Mouse (Mus musculus): ENCODE data around the gene Fggy.

Fggy gene

DNA sequence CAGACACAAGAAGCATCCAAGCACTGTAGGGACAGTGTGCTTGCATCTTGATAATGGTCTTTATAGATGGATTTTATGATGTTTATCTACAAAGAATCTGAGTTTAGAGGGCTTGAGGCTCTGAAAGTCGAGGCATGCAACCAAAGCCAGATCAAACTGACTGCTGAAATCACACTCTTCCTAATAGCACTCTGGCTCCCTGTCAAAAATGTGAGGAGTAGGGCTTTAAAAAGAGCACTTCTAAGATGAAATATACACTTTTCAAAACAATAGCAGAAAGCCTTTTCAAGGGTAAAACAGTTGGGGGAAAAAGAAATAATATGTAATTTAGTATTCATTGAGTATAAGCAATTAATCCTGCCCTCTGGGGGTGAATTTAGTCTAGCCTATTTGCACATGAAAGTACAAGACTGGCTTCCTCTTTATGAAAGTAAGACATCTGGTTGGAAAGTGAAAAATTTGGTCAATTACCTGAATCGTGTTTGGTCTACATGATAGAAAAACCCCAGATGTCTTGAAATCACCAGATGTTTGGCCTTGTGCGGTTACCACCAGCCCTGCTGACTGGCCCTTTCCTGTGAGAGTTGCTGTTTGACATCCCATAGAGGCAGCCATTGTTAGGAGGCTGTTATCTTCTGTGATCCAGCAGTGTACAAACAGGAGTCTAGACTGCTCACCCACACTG lies 172.0 kb downstream of the Fggy start:
- no peak for DNase-seq (ENCODE audit: low spot score)

DNA sequence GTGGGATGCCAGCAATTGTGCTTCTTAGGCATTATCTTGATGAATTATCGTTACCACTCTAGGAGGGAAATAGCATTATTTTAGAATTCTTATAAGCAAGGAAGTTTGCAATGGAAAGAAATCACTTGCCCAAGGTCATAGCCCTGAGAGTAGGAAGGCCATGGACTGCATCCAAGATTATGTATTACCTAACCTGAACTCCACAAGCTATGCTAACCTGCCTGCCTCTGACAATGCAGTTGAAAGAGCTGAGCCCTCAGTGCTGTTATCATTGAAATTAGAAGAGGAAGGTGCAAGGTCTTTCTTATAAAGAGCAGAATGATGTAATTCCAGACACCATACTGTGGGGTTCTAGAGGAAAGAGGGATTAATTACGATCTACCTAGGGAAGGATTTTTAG lies 173.8 kb downstream of the Fggy start:
- no peak for DNase-seq (ENCODE audit: low spot score)

GRCm38 (mm10) chr4:95733397-95734249 lies 176.3 kb downstream of the Fggy start:
- DNase-seq (ENCODE audit: low spot score): no peak

GRCm38 (mm10) chr4:95735967-95736366 lies 178.7 kb downstream of the Fggy start:
- DNase-seq (ENCODE audit: low spot score): no peak

GRCm38 (mm10) chr4:95736674-95737073 lies 179.4 kb downstream of the Fggy start:
- DNase-seq (ENCODE audit: low spot score): no peak

- DNase-seq (ENCODE audit: low spot score): no peak
These were observed 180.9 kb downstream of the Fggy start for GRCm38 (mm10) chr4:95738179-95738578.

DNA sequence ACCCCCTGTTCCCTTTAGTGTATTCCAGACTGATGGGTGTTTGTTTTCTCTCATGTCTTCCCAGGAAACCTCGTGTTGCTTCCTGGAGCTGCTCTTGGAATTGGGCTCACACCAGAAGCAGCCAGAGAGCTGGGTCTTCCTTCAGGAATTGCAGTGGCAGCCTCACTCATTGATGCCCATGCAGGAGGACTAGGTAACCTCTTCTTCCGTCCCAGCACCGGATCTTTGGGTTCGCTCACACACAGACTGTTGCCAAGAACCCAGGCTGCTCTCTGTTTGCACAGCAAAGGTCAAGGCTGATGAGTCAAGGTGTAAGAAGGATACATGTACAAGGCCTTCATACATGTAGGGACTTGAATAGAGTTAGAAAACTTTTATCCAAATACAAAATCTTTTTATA lies 181.4 kb downstream of the Fggy start:
- DNase-seq (ENCODE audit: low spot score): no peak

DNA sequence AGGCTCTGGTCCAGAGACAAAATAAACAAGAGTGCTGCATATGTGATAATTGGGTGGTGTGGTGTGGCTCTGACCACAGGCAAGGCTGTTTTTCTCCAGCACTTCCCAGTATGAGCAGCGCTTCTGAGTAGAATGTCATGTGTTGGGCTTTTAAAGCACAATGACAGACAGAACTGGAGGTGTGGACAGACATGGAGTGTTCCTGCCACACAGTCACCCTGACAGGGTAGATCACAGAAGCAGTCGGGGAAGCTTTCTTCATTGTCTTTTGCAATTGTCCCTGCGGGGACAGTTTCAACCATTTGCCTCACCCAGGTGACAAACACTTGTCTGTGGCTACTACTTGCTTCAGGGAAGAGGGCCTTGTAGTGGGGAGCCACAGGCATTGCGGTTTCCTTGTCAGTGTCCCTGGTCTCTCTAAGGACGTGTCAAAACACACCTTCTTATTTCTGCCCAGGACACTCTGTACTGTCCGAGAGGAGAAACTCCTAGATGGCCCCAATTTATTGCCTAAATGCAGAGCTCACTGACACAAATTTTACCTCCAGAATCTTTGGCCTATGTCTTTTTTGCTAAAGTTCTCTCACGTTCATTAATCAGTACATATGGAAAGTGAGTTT lies 183.9 kb downstream of the Fggy start:
- DNase-seq (ENCODE audit: low spot score): no peak

DNA sequence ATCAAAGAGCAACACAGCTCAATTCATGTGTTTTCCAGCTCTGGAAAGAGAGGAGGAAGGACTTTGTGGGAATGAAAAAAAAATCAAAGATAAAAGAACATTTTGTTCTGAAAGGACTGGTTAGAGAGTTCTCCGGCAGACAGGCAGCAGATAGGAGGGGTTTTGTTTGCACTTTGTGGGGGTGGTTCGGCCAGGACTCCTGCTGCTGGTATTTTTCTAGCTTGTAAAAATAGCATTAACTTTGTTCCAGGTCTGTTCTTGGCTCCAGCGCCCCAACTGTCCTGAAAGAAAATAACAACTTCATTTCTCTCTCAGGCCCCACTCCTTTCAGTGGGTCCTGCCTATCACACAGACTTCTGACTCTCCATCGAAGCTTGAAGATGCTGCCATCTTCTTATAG lies 185.7 kb downstream of the Fggy start:
- no peak for DNase-seq (ENCODE audit: low spot score)

DNA sequence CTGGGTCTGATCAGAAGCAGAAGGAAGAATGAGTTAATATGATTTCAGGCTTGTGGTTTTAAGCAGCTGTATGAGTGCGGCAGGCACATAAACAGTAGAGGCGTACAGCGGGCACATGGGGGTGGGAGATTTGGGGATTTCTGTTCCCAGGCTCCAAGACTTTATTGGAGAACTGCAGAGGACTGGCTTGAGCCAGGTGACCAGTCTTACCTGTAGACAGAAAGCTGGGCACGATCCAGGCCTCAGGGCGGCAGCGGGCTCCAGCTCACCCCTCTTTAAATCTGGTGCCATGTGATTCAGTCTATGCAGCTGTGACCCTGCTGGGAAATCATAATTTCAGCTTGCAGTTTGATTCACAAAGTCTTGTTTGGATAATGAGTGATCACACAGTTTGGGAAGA lies 189.6 kb downstream of the Fggy start:
- DNase-seq (ENCODE audit: low spot score): no peak

DNA sequence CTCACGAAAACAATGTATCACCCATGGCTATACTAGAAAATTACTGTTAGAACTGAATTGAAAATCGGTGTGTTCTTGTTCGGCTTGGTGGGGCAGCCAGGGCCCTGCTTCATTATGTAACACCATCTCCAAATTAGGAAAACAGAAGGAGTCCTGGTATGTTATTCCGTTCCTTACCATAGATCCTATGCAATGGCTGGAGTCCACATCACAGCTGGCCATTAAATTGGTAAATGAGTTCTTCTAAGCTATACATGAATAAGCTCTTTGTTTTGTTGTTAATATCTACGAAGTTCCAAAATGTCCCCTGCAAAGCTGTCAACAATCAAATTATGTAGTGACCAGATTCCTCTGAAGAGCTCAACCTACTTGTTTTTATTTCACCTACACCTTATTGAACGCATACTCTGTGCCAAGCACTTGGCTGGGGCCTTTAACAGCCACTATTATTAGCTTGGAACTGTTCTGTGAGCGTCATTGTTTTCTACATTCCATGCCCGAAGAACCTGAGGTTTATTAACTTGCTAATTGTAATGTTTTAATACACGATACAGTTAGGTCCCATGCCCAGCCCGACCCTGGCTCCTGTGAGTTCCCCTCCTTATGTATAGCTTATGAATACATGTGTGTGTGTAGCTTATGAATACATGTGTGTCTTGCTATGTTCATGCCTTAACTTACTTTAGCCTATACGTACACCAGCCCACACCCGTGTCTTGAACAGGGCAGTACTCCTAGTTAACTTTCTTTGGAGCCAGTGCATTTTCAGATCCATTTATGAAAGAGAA lies 190.3 kb downstream of the Fggy start:
- no peak for DNase-seq (ENCODE audit: low spot score)

GRCm38 (mm10) chr4:95750186-95750585 lies 192.9 kb downstream of the Fggy start:
- DNase-seq (ENCODE audit: low spot score): no peak

- DNase-seq (ENCODE audit: low spot score): no peak
These were observed 195.4 kb downstream of the Fggy start for GRCm38 (mm10) chr4:95752538-95753188.

DNA sequence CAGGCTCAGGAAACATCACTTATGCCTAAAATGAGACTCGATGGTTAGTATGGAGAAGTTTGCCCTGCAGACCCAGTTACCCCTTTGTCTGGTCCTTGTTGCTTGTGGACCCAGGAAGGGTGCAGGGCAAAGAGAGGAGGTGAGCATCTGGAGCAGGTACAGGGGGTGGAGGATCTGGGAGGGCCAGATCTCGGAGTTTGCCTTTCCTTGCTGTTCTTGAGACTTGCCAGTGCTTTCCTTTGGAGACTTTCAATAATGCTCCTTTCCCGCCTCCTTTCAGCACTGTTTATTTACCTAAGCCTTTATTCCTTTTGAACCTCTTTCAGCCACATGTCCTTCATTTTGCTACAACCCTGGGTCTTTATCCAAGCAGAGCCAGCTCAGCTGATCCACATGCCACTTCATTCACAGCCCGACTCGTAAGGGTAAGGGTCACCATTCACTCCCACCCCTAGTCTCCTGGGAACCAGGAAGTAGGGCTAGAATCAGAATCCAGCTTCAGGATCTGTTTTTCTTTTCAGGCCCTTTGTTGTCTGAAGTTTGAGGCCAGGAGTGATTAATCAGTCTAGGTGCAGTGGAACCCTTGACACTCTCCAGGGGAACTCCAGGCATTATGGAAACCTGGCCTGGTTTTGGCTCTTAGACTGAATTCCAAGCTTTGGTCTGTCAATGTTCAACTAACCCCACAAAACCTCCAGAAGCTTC lies 201.9 kb downstream of the Fggy start:
- DNase-seq (ENCODE audit: low spot score): no peak

- no peak for DNase-seq (ENCODE audit: low spot score)
These were observed 208.1 kb downstream of the Fggy start for GRCm38 (mm10) chr4:95765359-95765758.

DNA sequence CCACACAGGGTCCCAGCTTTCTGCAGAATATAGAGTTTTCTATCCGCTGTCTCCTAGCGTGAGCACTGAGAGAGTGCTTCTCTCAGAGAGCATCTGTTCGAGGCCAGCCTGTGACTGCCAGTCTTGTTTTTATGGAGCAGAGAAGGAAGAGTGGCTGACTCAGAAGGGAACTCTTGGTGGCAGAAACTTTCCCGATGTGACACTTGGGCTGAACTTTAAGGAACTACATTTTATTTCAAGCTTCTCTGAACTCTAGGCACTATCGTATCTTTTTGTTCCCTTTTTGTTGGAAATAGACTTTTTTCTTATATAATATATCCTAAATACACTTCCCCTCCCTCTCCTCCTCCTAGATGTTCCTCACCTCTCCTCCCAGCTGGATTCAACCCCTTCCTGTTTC lies 213.2 kb downstream of the Fggy start:
- DNase-seq (ENCODE audit: low spot score): no peak

- no peak for DNase-seq (ENCODE audit: low spot score)
These were observed 214.2 kb downstream of the Fggy start for GRCm38 (mm10) chr4:95771542-95771941.

GRCm38 (mm10) chr4:95771945-95772344 lies 214.6 kb downstream of the Fggy start:
- DNase-seq (ENCODE audit: low spot score): no peak

GRCm38 (mm10) chr4:95772663-95773062 lies 215.4 kb downstream of the Fggy start:
- DNase-seq (ENCODE audit: low spot score): no peak

GRCm38 (mm10) chr4:95775574-95775973 lies 218.3 kb downstream of the Fggy start:
- no peak for DNase-seq (ENCODE audit: low spot score)

- no peak for DNase-seq (ENCODE audit: low spot score)
These were observed 220.5 kb downstream of the Fggy start for GRCm38 (mm10) chr4:95777839-95778238.
